Comparison of ENCODE assay signal across 22 mouse cellular contexts in genomic region chr10:121394270-121394669, GRCm38 (mm10). TPM values are rescaled to one million over a fixed set of nuclear protein-coding genes. Genes with fewer than 3 reads are reported as not detected.
DNase-seq lines count a peak whose midpoint lies in the region; ATAC-seq and TF ChIP-seq lines count a peak whose summit lies in the region.
"Had no signal": no experiment of that assay in that cellular context is flagged by ENCODE, and none has a peak within 500 bp of the region (broad histone marks: within the 10 kb centered on the region; RNA-seq: fewer than 3 reads in every experiment).

No protein-coding gene starts in this region.

- DNase-seq in lung, embryonic 14.5 days = peak; percentile 32
- DNase-seq in lung, postnatal 10 days = no peak
- peak; percentile 36 for DNase-seq in brain, embryonic 14.5 days (ENCODE audit: low read depth)
- DNase-seq in limb, embryonic 14.5 days (ENCODE audit: low spot score) = no peak
- DNase-seq in thymus, postnatal 4 days = no peak
- DNase-seq: cerebellum, adult 8-10 months; cerebellum, postnatal 25 days; gastrocnemius, postnatal 14 days; layer of hippocampus, postnatal 36 days; left cerebral cortex, postnatal 4 days; lung, postnatal 14 days; right cerebral cortex, postnatal 25 days had no signal

- no peak overlapping the region for H3K9ac ChIP-seq in forebrain, embryonic 12.5 days
- no peak overlapping the region for H3K9ac ChIP-seq in forebrain, embryonic 15.5 days (replicated peaks)
- no peak overlapping the region for H3K9ac ChIP-seq in lung, embryonic 14.5 days
- no peak overlapping the region for H3K9ac ChIP-seq in limb, embryonic 14.5 days (ENCODE audit: low read depth, low read length, severe bottlenecking)
- H3K9ac ChIP-seq: forebrain, embryonic 13.5 days; hindbrain, embryonic 15.5 days; kidney, embryonic 15.5 days; stomach, embryonic 15.5 days had no signal

- WGBS in forebrain, embryonic 12.5 days = 87% methylated on average over 6 of the region's 6 CpGs
- 79% methylated on average over 6 of the region's 6 CpGs for WGBS in forebrain, embryonic 15.5 days
- WGBS in lung, embryonic 14.5 days = 47% methylated on average over 6 of the region's 6 CpGs
- WGBS in limb, embryonic 14.5 days = 73% methylated on average over 6 of the region's 6 CpGs

- no peak overlapping the region for H3K4me2 ChIP-seq in forebrain, embryonic 12.5 days
- H3K4me2 ChIP-seq in forebrain, embryonic 15.5 days (replicated peaks) = no peak overlapping the region
- H3K4me2 ChIP-seq in lung, embryonic 14.5 days = no peak overlapping the region
- H3K4me2 ChIP-seq in limb, embryonic 14.5 days (replicated peaks; ENCODE audit: low read depth, low read length, severe bottlenecking) = no peak overlapping the region
- H3K4me2 ChIP-seq: forebrain, embryonic 13.5 days; heart, embryonic 11.5 days; hindbrain, embryonic 15.5 days; kidney, embryonic 15.5 days; liver, embryonic 11.5 days; stomach, embryonic 15.5 days had no signal

- no peaks in the 10 kb centered on the region for H3K27me3 ChIP-seq in forebrain, embryonic 12.5 days
- no peaks in the 10 kb centered on the region for H3K27me3 ChIP-seq in forebrain, embryonic 15.5 days
- H3K27me3 ChIP-seq in lung, embryonic 14.5 days (ENCODE audit: insufficient read depth, low read length) = no peaks in the 10 kb centered on the region
- no peaks in the 10 kb centered on the region for H3K27me3 ChIP-seq in limb, embryonic 14.5 days (ENCODE audit: control insufficient read depth, insufficient read depth, low read length)
- H3K27me3 ChIP-seq: forebrain, embryonic 13.5 days; hindbrain, embryonic 15.5 days; kidney, embryonic 15.5 days; stomach, embryonic 15.5 days had no signal

- H3K36me3 ChIP-seq in forebrain, embryonic 12.5 days (replicated peaks) = peaks cover 78% of the 10 kb centered on the region
- H3K36me3 ChIP-seq in forebrain, embryonic 15.5 days = peaks cover 65% of the 10 kb centered on the region
- peaks cover 64% of the 10 kb centered on the region for H3K36me3 ChIP-seq in lung, embryonic 14.5 days (ENCODE audit: insufficient read depth)
- peaks cover 73% of the 10 kb centered on the region for H3K36me3 ChIP-seq in limb, embryonic 14.5 days (ENCODE audit: control insufficient read depth, insufficient read depth, low read length)

- no peak for ATAC-seq in forebrain, embryonic 12.5 days (ENCODE audit: low FRiP score)
- ATAC-seq in forebrain, embryonic 15.5 days (replicated peaks) = no peak
- peak; percentile 27; the same call in 1 of the 2 replicates for ATAC-seq in lung, embryonic 14.5 days (ENCODE audit: insufficient read depth)
- peak; percentile 25; the same call in 1 of the 2 replicates for ATAC-seq in limb, embryonic 14.5 days (ENCODE audit: low FRiP score, low read depth)
- ATAC-seq: forebrain, embryonic 13.5 days had no signal

- TF ChIP-seq CTCF in lung, embryonic 14.5 days (IDR thresholded peaks at IDR 0.05; ENCODE audit: low read depth) = no peak
- TF ChIP-seq CTCF in brain, embryonic 14.5 days (IDR thresholded peaks at IDR 0.05; ENCODE audit: borderline replicate concordance, extremely low read depth, insufficient read depth, insufficient read length) = no peak

- H3K4me3 ChIP-seq in forebrain, embryonic 12.5 days (replicated peaks) = no peak overlapping the region
- H3K4me3 ChIP-seq in forebrain, embryonic 15.5 days = no peak overlapping the region
- no peak overlapping the region for H3K4me3 ChIP-seq in lung, embryonic 14.5 days (ENCODE audit: low read depth, low read length)
- no peak overlapping the region for H3K4me3 ChIP-seq in limb, embryonic 14.5 days (replicated peaks; ENCODE audit: low read length)
- H3K4me3 ChIP-seq: forebrain, embryonic 13.5 days; hindbrain, embryonic 15.5 days; kidney, embryonic 15.5 days; layer of hippocampus, adult 2 months; stomach, embryonic 15.5 days had no signal

- 0 out of 2 replicates have a peak overlapping the region, but pooled peaks have one; percentile 36 for H3K27ac ChIP-seq in forebrain, embryonic 12.5 days
- no peak overlapping the region for H3K27ac ChIP-seq in forebrain, embryonic 15.5 days (replicated peaks)
- 0 out of 2 replicates have a peak overlapping the region, but pooled peaks have one; percentile 18 for H3K27ac ChIP-seq in lung, embryonic 14.5 days (ENCODE audit: low read depth)
- 0 out of 2 replicates have a peak overlapping the region, but pooled peaks have one; percentile 1 for H3K27ac ChIP-seq in limb, embryonic 14.5 days (replicated peaks; ENCODE audit: low read depth, low read length)
- H3K27ac ChIP-seq: forebrain, embryonic 13.5 days; hindbrain, embryonic 15.5 days; kidney, embryonic 15.5 days; layer of hippocampus, adult 2 months; stomach, embryonic 15.5 days had no signal

- no peak for TF ChIP-seq POLR2A in brain, embryonic 14.5 days (IDR thresholded peaks at IDR 0.05; ENCODE audit: borderline replicate concordance, extremely low read depth, insufficient read depth, insufficient read length, poor library complexity, severe bottlenecking)
- no peak for TF ChIP-seq POLR2A in limb, embryonic 14.5 days (IDR thresholded peaks at IDR 0.05; ENCODE audit: borderline replicate concordance, extremely low read depth, insufficient read depth, insufficient read length)

- no peaks in the 10 kb centered on the region for H3K4me1 ChIP-seq in forebrain, embryonic 12.5 days
- no peaks in the 10 kb centered on the region for H3K4me1 ChIP-seq in forebrain, embryonic 15.5 days
- H3K4me1 ChIP-seq in lung, embryonic 14.5 days (ENCODE audit: insufficient read depth) = peaks cover 8% of the 10 kb centered on the region; the same call in 1 of the 2 replicates
- no peaks in the 10 kb centered on the region for H3K4me1 ChIP-seq in limb, embryonic 14.5 days (ENCODE audit: control insufficient read depth, insufficient read depth, low read length)
- H3K4me1 ChIP-seq: forebrain, embryonic 13.5 days; hindbrain, embryonic 15.5 days; kidney, embryonic 15.5 days had no signal

- no peaks in the 10 kb centered on the region for H3K9me3 ChIP-seq in forebrain, embryonic 12.5 days
- H3K9me3 ChIP-seq in forebrain, embryonic 15.5 days = no peaks in the 10 kb centered on the region
- H3K9me3 ChIP-seq in lung, embryonic 14.5 days (ENCODE audit: low read depth, low read length) = no peaks in the 10 kb centered on the region
- no peaks in the 10 kb centered on the region for H3K9me3 ChIP-seq in limb, embryonic 14.5 days (ENCODE audit: control insufficient read depth, low read length)
- H3K9me3 ChIP-seq: forebrain, embryonic 13.5 days; G1E; hindbrain, embryonic 15.5 days; kidney, embryonic 15.5 days; stomach, embryonic 15.5 days had no signal

RNA-seq across cellular contexts. Expression of gene Gns, which starts 29.4 kb away (rescaled TPM):
- 38.9 and 40.1 TPM in 2 replicates for polyA plus RNA-seq in forebrain, embryonic 12.5 days (2016; fragmentation: Nextera tagmentation; extraction: Ambion mirVana)
- polyA plus RNA-seq in forebrain, embryonic 15.5 days (2015; fragmentation: Nextera tagmentation; extraction: Ambion mirVana) = 30.3 and 34.7 TPM in 2 replicates
- polyA plus RNA-seq in lung, embryonic 14.5 days (2014; fragmentation: Nextera tagmentation; extraction: Ambion mirVana) = 46.9 and 47.0 TPM in 2 replicates
- 23.7 and 42.6 TPM in 2 replicates for polyA plus RNA-seq in brain, embryonic 14.5 days (2012; rRNA removed)
- 41.6 and 45.6 TPM in 2 replicates for polyA plus RNA-seq in limb, embryonic 14.5 days (2012; rRNA removed)
- 62.0 and 66.6 TPM in 2 replicates for polyA plus RNA-seq in limb, embryonic 14.5 days (2014; fragmentation: Nextera tagmentation; extraction: Ambion mirVana)

RNA-seq across cellular contexts. Expression of gene Tbc1d30, which starts 43.2 kb away (rescaled TPM):
- polyA plus RNA-seq in forebrain, embryonic 12.5 days (2016; fragmentation: Nextera tagmentation; extraction: Ambion mirVana) = 5.0 and 6.2 TPM in 2 replicates
- 8.5 and 9.1 TPM in 2 replicates for polyA plus RNA-seq in forebrain, embryonic 15.5 days (2015; fragmentation: Nextera tagmentation; extraction: Ambion mirVana)
- polyA plus RNA-seq in lung, embryonic 14.5 days (2014; fragmentation: Nextera tagmentation; extraction: Ambion mirVana) = 1.7 and 2.5 TPM in 2 replicates
- 13.9 and 25.1 TPM in 2 replicates for polyA plus RNA-seq in brain, embryonic 14.5 days (2012; rRNA removed)
- polyA plus RNA-seq in limb, embryonic 14.5 days (2012; rRNA removed) = 0.81 and 1.3 TPM in 2 replicates
- 1.3 and 2.3 TPM in 2 replicates for polyA plus RNA-seq in limb, embryonic 14.5 days (2014; fragmentation: Nextera tagmentation; extraction: Ambion mirVana)
- polyA plus RNA-seq: G1E had no signal

Comparison
In these comparisons a context has a peak if more than half of its experiments do, and no peak if none do; other contexts are left out.
1. DNase-seq: peak in lung, embryonic 14.5 days (single experiment) and brain, embryonic 14.5 days (single experiment); none in lung, postnatal 10 days (single experiment), limb, embryonic 14.5 days (single experiment) and thymus, postnatal 4 days (single experiment).
2. ATAC-seq: peak in lung, embryonic 14.5 days (single experiment) and limb, embryonic 14.5 days (single experiment); none in forebrain, embryonic 12.5 days (single experiment) and forebrain, embryonic 15.5 days (single experiment).